Mouse (Mus musculus): ENCODE measurements around the gene Wtap.
"Not testable (repeated sequence)": the region's sequence is repeated elsewhere in the genome, so short reads cannot be mapped to it uniquely, and the experiment has no call there.

Wtap gene

DNA sequence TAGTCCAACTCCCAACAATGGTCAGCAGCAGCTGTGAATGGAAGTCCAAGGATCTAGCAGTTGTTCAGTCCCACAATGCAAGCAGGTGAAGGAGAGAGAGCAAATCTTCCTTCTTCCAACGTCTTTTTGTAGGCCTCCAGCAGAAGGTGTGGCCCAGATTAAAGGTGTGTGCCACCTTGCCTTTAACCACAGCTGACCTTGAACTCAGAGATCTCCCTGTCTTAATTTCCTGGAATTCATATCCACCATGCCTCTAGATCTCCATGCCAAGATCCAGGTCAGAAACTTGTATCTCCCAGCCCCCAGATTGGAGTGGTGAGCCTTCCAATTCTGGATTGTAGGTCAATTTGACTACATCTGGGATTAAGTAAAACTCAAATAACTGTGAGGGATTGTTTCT lies at the start of gene Wtap:
Gene Wtap (minus strand): TSS at position 101 of the 400 bp plus-strand sequence.
- DNase-seq (ENCODE audit: low spot score in 2 of 2) = no peak

DNA sequence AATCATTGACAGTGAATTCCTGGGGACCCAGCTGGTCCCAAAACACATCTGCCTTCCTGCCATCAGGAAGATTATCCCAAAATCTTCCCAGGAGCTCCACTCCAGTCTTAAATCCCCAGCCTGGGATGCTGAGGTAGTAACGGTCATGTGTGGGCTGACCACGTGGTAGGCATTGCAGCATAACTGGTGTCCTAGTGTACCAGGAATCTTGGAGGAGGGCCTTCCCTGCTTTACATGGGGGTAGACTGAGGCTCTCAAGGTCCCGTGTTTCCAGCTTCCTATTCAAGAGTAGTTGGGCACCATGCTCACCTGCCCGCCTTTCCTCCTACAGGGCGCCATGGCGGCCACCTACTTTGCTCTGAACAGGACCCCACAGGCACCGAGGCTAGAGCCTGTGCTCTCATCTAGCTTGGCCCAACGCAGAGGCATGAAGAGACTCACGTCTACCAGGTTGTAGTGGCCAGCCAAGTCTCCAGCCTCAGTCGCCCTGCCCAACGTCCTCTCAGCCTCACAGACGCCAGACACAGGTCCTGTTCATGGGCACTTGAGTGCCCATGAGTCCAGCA lies 42.7 kb upstream of the Wtap start:
- not testable (repeated sequence) for DNase-seq (ENCODE audit: low spot score in 2 of 2)

DNA sequence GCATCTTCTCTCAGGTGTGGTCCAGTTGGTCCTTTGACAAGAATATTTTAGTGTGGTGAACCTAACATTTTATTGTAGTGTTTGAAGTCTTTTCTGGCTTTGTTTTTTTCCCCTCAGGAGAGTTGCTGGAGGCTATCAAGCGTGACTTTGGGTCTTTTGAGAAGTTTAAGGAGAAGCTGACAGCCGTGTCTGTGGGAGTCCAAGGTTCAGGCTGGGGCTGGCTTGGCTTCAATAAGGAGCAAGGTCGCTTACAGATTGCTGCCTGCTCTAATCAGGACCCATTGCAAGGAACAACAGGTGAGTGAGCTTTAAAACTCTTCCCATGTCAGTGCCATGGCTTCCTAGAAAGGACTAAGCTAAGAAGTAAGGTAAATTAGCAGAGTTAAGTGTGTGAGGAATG lies 19.3 kb upstream of the Wtap start:
- no peak for DNase-seq (ENCODE audit: low spot score in 2 of 2)

DNA sequence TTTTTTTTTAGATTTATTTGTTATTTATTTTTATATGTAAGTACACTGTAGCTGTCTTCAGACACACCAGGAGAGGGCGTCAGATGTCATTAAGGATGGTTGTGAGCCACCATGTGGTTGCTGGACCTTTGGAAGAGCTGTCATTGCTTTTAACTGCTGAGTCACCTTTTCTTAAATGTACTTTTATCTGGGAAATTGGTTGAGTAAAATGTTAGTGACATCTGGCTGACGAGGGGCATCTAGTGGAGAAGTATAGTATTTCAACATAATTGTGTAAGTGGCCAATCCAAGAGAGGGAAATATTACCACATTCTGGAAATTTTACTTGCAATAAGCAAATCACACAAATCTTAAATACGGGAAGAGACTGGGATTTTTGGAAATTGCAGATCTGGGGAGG lies 15.9 kb upstream of the Wtap start:
- DNase-seq (ENCODE audit: low spot score in 2 of 2) = no peak

DNA sequence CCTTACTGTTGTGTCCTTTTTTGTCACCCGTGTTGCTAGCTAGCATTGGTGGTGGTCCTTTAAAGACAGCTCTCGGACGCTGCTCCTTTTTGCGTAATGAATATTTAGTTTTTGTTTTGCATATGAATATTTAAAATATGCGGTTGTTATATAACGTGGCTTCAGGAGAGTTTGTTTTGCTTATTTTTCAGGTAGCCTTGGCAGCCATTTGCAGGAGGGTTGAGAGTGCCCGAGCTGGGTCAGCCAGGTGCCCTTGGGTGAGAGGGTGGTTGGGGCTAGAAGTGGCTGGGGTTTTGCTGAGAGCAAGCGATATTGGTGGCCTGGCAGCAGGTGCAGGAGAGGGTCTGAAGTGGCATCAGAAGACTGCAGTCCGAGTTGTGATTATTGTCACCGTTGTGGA lies 14.6 kb upstream of the Wtap start:
- no peak for DNase-seq (ENCODE audit: low spot score in 2 of 2)

DNA sequence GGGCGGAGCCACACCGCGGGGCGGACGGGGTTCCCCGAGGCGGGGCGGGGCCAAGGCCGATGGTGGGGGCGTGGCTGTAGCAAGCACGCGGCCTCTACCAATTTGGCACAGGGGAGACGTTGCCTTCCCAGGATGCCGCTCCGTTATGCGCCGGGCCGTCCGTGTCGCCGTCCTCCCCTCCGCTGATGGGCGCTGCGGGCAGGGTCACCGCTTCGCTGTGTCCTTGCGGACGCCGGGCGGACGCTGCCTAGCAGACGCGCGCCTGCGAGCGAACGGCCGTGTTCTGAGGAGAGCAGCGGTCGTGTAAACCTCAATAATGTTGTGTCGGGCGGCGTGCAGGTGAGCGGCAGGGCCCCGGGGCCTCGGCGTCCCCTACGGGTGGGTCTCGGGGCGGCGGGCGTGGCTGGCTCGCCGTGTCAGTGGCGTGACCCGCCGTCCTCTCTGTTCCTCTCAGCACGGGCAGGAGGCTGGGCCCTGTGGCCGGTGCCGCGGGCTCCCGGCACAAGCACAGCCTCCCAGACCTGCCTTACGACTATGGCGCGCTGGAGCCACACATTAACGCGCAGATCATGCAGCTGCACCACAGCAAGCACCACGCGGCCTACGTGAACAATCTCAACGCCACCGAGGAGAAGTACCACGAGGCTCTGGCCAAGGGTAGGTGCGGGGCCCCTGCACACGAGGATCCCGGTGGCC lies 13.9 kb upstream of the Wtap start:
- DNase-seq (ENCODE audit: low spot score in 2 of 2) = peak; percentile 96 to 97

DNA sequence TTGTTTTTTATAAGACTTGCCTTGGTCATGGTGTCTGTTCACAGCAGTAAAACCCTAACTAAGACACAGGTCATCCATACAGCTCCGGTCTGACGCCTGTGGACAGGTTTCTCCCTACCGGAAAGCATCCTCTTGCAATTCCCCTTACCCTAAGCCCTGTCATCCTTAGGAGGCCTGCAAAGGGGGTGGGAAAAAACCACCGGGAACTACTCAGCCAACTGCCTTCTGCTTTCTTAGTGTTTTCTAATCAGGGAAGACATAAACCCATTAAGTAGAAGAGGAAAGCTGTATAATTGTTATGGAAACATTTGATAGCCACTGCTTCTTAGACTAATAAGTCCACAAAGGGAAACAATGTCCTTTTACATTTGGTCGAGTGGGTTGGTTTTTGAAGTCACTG lies 13.0 kb upstream of the Wtap start:
- no peak for DNase-seq (ENCODE audit: low spot score in 2 of 2)

DNA sequence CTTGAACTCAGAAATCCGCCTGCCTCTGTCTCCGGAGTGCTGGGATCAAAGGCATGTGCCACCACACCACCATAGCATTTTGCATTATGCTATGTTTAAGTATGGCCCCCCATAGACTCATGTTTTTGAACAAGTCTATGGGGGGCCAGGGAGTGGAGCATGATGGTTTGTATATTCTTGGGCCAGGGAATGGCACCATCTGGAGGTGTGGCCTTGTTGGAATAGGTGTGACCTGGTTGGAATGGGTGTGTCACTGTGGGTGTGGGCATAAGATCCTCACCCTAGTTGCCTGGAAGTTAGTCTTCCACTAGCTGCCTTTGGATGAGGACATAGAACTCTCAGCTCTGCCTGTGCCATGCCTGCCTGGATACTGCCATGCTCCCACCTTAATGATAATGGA lies 12.6 kb upstream of the Wtap start, which contains the start of gene Sod2:
Gene Sod2 (plus strand): TSS at position 301 of the 400 bp plus-strand sequence.
- not testable (repeated sequence) for DNase-seq (ENCODE audit: low spot score in 2 of 2)

DNA sequence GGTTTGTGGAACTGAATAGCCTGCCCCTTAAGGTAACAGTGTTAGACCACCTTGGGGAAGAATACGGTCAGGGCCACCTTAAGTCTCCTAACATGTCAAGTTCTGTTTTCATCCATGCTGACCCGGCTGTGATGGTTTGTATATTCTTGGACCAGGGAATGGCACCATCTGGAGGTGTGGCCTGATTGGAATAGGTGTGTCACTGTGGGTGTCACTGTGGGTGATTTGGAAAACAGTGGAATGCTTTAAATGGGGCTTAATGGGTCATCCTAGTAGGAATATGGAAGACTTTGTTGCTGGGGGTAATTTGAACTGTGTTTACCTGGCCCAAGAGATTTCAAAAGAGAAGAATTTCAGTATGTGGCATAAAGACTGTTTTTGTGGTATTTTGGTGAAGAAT lies 10.5 kb upstream of the Wtap start:
- not testable (repeated sequence) for DNase-seq (ENCODE audit: low spot score in 2 of 2)

DNA sequence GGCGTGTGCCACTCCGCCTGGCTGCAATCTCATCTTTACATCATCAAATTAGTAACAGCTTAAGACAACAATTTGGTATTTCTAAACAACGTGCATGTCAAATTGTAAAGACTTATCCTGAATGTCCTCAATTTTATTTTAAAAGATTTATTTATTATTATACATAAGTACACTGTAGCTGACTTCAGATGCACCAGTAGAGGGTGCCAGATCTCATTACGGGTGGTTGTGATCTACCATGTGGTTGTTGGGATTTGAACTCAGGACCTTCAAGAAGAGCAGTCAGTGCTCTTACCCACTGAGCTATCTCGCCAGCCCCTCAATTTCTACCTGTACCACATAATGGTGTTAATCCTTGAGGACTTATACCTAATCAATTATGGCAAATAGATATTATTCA lies 8.3 kb upstream of the Wtap start:
- not testable (repeated sequence) for DNase-seq (ENCODE audit: low spot score in 2 of 2)

DNA sequence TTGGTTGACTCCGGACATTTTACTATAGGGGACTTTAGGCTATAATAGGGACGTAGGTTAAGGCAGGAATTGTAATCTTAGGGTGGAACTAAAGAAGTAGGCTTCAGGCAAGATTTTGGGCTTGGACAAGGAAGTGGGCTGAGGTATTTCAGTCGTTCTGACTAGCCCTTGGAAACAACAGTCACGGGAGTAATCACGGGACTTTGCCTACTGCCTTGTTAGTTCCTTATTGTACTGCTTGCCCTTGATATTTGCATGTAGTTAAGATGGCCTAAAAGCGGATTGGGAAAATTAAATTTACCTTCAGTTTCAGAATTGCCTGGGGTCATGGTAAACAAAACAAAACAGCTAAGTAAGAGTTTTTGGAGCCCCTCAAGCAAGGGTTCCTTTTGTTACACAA lies 5.1 kb upstream of the Wtap start:
- no peak for DNase-seq (ENCODE audit: low spot score in 2 of 2)

DNA sequence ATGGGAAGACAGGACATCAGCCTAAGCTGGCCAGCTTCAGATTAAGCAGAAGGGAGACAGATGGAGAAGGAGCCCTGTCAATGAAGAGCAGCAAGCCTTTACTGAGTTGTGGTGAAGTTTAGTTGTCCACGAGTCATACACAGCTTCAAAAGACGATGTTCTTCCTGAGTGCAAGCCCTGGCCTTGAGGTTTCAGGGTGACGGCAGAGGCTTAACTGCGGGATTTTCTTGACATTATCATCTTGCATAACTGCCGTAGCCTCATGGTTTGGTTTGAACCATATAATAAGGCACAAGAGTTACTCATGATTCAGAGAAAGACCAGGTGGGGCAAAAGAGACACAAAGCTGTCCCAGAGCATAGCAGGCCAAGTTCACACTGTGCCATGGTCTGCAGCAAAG lies 3.9 kb upstream of the Wtap start:
- no peak for DNase-seq (ENCODE audit: low spot score in 2 of 2)

DNA sequence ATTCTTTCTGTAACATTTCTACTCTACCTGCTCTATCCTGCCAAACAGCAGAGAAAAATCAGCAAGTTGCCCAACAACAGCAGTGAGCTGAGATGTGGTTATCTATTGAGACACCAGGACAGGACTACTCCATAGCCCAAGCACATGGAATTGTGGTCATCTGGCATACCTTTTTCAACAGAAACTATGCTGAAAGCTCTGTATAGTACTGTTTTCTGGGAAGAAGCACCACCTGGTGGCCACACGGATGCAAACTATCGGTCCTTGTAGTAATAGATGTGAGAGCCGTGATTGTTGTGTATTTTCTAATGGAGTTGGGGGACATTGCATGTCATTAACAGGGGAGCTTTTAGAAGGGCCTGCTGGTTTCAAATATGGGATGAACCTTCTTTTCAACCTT lies 2.4 kb upstream of the Wtap start:
- DNase-seq (ENCODE audit: low spot score in 2 of 2) = peak in 1 of 2 experiments; percentile 49

DNA sequence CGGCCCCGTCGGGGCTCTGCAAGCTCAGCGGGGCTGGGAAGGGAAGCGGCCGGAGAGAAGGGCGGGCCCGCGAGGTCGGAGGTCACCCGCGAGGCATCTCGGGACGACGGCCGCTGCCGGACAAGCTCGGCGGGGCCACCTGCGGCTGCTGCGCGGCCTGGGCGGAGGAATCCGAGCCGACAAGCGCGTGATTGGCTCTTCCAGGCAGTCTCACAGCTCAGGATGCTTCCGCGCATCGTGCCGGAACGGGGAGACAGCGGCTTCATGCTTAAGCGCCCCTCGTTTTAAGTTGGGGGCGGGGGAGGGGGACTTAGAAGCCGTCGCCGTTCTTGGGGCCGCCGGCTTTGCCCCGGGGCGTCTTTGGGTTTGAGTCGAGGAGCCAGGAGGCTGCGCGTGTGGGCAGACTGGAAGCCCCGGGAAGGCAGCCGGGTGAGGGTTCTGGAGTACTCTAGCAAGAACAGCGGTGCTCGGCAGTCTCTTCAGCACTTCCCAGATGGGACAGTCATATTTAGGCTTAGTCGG lies 1.4 kb downstream of the Wtap start:
- peak; percentile 85 to 94 for DNase-seq (ENCODE audit: low spot score in 2 of 2)

DNA sequence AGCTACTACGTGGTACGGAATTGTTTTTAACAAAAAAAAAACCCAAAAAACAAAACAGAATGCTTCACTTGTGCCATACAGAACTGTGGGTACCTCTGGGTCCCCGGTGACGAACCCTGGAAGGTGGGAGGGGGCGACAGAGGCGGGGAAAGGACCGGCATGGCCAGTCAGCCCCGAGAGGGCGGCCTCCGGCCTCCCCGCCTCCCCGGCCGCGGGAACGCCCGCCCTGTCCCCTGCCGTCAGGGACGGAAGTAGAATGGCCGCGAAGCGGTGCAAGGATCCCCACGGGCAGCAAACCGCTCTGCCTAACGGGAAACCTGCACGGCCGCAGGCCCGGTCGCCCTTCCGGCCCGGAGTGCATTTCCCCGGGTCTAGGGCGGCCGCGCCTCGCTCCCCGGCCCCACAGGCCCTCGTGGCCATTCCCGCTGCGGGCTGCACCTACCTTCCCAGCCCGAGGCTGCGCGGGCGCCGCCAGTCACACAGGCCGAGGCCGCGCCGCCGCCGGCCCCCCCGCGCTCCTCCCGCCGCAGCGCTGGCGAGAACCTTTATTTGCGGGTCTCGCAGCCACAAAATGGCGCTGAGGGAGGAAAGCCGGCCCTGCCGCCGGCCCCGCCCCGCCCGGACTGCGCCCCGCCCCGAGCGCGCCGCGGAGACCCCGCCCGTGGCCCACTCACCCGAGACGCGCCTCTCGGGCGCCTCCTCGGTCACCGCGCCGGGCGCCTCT lies 2.2 kb downstream of the Wtap start:
- DNase-seq (ENCODE audit: low spot score in 2 of 2) = peak; percentile 66 to 87

DNA sequence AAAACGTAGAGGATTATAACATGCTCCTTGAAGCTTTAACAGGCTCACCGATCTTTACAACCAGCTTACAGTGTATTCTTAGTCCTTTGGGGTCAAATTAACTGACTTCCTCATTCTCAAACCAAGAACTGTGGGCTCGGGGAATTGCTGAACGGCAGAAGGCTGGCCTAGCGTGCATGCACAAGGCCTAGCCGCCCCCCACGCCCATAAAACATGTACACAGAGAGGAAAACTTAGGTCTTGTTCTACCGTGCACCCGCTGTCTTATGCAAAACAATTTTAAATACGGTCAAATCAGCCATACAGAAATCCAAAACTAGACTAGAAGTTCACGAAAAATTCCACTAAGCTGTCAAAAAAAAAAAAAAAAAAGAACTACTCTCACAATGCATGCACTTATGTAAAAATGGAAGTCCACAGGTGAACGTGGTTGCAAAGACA lies 2.8 kb downstream of the Wtap start:
- DNase-seq (ENCODE audit: low spot score in 2 of 2) = no peak

DNA sequence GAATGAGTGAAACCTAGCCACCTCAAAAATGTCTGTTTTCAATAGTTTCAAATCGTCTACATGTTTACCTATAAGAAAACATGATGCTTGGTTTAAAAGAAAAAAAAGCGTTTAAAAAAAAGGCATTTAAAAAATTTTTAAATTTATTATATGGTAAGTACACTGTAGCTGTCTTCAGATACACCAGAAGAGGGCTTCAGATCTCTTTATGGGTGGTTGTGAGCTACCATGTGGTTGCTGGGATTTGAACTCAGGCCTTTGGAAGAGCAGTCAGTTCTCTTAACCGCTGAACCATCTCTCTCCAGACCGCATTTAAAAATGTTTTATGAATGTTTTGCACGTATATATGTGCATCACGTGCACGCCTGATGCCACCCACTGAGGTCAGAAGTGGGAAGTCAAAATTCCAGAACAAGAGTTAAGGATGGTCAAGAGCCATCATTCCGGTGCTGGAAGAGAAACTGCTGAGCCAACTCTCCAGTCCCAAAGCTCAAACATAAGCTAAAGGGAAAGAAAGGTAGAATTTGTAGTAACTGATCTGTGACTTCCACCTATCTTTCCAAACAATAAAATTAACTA lies 3.3 kb downstream of the Wtap start:
- DNase-seq (ENCODE audit: low spot score in 2 of 2) = no peak

DNA sequence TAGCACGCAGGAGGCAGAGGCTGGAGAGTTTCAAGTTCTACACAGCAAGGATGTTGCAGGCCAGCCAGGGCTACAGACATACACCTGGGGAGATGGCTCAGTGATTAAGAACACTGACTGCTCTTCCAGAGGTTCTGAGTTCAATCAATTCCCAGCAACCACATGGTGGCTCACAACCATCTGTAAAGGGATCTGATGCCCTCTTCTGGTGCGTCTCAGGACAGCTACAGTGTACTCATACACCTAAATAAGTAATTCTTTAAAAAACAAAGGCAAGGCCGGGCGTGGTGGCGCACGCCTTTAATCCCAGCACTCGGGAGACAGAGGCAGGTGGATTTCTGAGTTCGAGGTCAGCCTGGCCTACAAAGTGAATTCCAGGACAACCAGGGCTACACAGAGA lies 5.9 kb downstream of the Wtap start:
- not testable (repeated sequence) for DNase-seq (ENCODE audit: low spot score in 2 of 2)

DNA sequence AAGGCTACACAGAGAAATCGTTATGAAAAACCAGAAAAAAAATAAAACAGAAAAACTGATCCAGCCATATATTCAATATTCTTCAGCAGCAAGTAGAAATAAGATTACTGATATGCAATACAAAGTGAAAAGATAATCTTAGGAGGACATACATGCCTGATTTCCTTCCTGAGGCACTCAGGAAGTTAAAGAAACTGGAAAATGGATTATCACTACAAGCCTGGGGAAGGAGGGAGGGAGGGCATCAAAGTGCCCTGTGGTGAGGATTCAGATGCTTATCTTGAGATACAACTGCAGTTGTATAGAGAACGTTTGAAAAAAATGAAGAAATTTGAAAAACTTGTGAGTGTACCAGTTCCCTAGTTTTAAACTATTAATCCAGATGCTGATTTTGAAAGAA lies 10.0 kb downstream of the Wtap start:
- DNase-seq (ENCODE audit: low spot score in 2 of 2) = no peak

DNA sequence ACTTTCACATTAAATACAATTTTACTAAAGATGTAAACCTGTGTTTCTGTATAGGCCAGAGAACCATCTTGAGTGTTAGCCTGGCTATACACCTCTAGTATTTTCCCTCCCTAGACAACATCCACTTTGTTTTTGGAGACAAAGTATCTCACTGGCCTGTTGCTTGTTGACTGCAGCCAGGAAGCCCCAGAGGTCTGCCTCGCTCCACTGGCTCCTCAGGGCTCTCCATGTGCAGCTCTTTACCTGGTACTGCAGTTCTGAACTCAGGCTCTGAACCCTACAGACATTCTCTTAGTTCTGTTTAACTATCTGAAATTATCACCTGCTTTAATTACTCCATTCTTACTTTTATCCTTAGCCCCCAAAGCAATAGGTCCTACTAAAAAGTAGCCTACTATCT lies 15.4 kb downstream of the Wtap start:
- DNase-seq (ENCODE audit: low spot score in 2 of 2) = no peak

DNA sequence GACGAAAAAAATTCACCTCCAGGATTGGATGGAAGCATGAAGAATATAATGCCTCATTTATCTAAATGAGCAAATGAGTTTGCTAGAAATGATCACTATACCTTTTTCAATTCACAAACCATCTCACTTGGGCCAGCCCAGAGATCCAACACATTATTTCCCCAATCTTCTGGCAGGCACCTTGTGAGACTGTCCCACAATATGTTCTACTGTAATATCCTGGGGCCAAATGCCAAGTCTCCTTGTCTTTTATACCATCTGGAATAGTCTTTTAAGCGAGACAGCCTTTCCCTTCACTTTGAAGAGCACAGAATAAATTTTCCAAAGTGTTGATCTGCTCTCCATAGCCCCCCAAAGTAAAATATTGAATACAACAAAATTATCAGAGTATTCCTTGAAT lies 20.1 kb downstream of the Wtap start:
- no peak for DNase-seq (ENCODE audit: low spot score in 2 of 2)

DNA sequence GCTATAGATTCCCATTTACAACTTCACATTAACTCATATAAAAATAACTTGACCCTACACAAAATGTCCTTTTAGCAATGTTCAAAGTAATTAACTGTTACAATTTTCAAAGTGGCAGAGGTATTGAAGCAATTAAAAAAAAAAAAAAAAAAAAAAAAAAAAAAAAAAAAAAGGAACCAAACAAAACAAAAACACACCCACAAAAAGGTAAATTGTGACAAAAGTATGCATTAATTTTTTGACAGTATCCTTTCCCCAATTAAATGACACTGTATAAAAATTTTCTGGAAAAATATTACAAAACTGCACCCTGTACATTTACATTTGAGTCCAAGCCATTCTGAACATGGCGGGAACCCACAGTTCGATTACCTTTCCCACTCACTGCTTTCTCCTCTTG lies 26.8 kb downstream of the Wtap start:
- DNase-seq (ENCODE audit: low spot score in 2 of 2) = no peak

Measured in cerebellum, postnatal 4 days (tissue).